Comparison of ENCODE assay signal across 7 mouse cellular contexts in genomic region chr1:75486561-75486960, GRCm38 (mm10). TPM values are rescaled to one million over a fixed set of nuclear protein-coding genes. Genes with fewer than 3 reads are reported as not detected.
DNase-seq lines count a peak whose midpoint lies in the region; ATAC-seq and TF ChIP-seq lines count a peak whose summit lies in the region.

No protein-coding gene starts in this region.

- WGBS in stomach, embryonic 14.5 days, result 11% methylated on average over 24 of the region's 24 CpGs
- 18% methylated on average over 24 of the region's 24 CpGs for WGBS in stomach, postnatal 0 days
- 7% methylated on average over 24 of the region's 24 CpGs for WGBS in hindbrain, embryonic 13.5 days
- 6% methylated on average over 24 of the region's 24 CpGs for WGBS in limb, embryonic 12.5 days

- peaks cover 15% of the 10 kb centered on the region for H3K27me3 ChIP-seq in stomach, embryonic 14.5 days (ENCODE audit: control insufficient read depth, insufficient read depth, low read length)
- peaks cover 2% of the 10 kb centered on the region; the same call in 1 of the 2 replicates for H3K27me3 ChIP-seq in stomach, postnatal 0 days (ENCODE audit: control insufficient read depth, insufficient read depth, low read length)
- H3K27me3 ChIP-seq in hindbrain, embryonic 13.5 days, result peaks cover 98% of the 10 kb centered on the region
- H3K27me3 ChIP-seq in limb, embryonic 12.5 days, result peaks cover 85% of the 10 kb centered on the region

- no peak for TF ChIP-seq CTCF in stomach, postnatal 0 days (IDR thresholded peaks at IDR 0.05; ENCODE audit: low read depth)

- H3K27ac ChIP-seq in stomach, embryonic 14.5 days (ENCODE audit: low read length), result no peak overlapping the region
- no peak overlapping the region for H3K27ac ChIP-seq in stomach, postnatal 0 days (replicated peaks)
- no peak overlapping the region for H3K27ac ChIP-seq in hindbrain, embryonic 13.5 days
- no peak overlapping the region for H3K27ac ChIP-seq in limb, embryonic 12.5 days

- H3K4me1 ChIP-seq in stomach, embryonic 14.5 days (ENCODE audit: control insufficient read depth, insufficient read depth, low read length), result peaks cover 4% of the 10 kb centered on the region; the same call in 1 of the 2 replicates
- H3K4me1 ChIP-seq in stomach, postnatal 0 days (replicated peaks; ENCODE audit: control insufficient read depth, insufficient read depth), result peaks cover 3% of the 10 kb centered on the region; the same call in 1 of the 2 replicates
- peaks cover 39% of the 10 kb centered on the region for H3K4me1 ChIP-seq in hindbrain, embryonic 13.5 days (replicated peaks)
- peaks cover 16% of the 10 kb centered on the region for H3K4me1 ChIP-seq in limb, embryonic 12.5 days (replicated peaks)

- H3K4me3 ChIP-seq in stomach, embryonic 14.5 days (ENCODE audit: low read depth, low read length), result no peak overlapping the region
- no peak overlapping the region for H3K4me3 ChIP-seq in stomach, postnatal 0 days (ENCODE audit: low read depth, low read length)
- H3K4me3 ChIP-seq in hindbrain, embryonic 13.5 days, result peak overlapping the region; percentile 49
- peak overlapping the region; percentile 54 for H3K4me3 ChIP-seq in limb, embryonic 12.5 days (replicated peaks)

- H3K9me3 ChIP-seq in stomach, embryonic 14.5 days (ENCODE audit: control insufficient read depth, low read depth, low read length), result no peaks in the 10 kb centered on the region
- H3K9me3 ChIP-seq in stomach, postnatal 0 days (ENCODE audit: control insufficient read depth, low read length), result no peaks in the 10 kb centered on the region
- H3K9me3 ChIP-seq in hindbrain, embryonic 13.5 days, result no peaks in the 10 kb centered on the region
- no peaks in the 10 kb centered on the region for H3K9me3 ChIP-seq in limb, embryonic 12.5 days

- TF ChIP-seq EP300 in stomach, postnatal 0 days (optimal IDR thresholded peaks at IDR 0.05), result no peak

- peak overlapping the region; percentile 82; the same call in 1 of the 2 replicates for H3K4me2 ChIP-seq in stomach, embryonic 14.5 days (replicated peaks; ENCODE audit: low read depth, low read length)
- H3K4me2 ChIP-seq in stomach, postnatal 0 days (replicated peaks; ENCODE audit: low read depth), result no peak overlapping the region
- H3K4me2 ChIP-seq in hindbrain, embryonic 13.5 days, result peak overlapping the region; percentile 86
- H3K4me2 ChIP-seq in limb, embryonic 12.5 days, result peak overlapping the region; percentile 81

- peaks cover 12% of the 10 kb centered on the region; the same call in 1 of the 2 replicates for H3K36me3 ChIP-seq in stomach, embryonic 14.5 days (ENCODE audit: control insufficient read depth, insufficient read depth, low read length)
- H3K36me3 ChIP-seq in stomach, postnatal 0 days (ENCODE audit: control insufficient read depth, insufficient read depth, low read length), result peaks cover 3% of the 10 kb centered on the region; the same call in 1 of the 2 replicates
- H3K36me3 ChIP-seq in hindbrain, embryonic 13.5 days, result peaks cover 63% of the 10 kb centered on the region
- H3K36me3 ChIP-seq in limb, embryonic 12.5 days, result peaks cover 27% of the 10 kb centered on the region

- no peak for ATAC-seq in stomach, embryonic 14.5 days (ENCODE audit: insufficient number of reproducible peaks, insufficient read depth, low FRiP score, low read depth)
- ATAC-seq in stomach, postnatal 0 days (ENCODE audit: low FRiP score, low TSS enrichment), result no peak
- 0 out of 2 replicates have a peak, but pooled peaks have one; percentile 9 for ATAC-seq in hindbrain, embryonic 13.5 days (ENCODE audit: low FRiP score)
- no peak for ATAC-seq in limb, embryonic 12.5 days (ENCODE audit: insufficient number of reproducible peaks, insufficient read depth, low FRiP score, low TSS enrichment, low read depth)

- H3K9ac ChIP-seq in stomach, embryonic 14.5 days (replicated peaks; ENCODE audit: low read depth, low read length), result no peak overlapping the region
- no peak overlapping the region for H3K9ac ChIP-seq in stomach, postnatal 0 days (ENCODE audit: low read length)
- H3K9ac ChIP-seq in hindbrain, embryonic 13.5 days, result no peak overlapping the region; the same call in 1 of the 2 replicates
- H3K9ac ChIP-seq in limb, embryonic 12.5 days (replicated peaks), result no peak overlapping the region

- DNase-seq in stomach, postnatal 0 days (ENCODE audit: low spot score), result no peak
- no peak for DNase-seq in gastrocnemius, postnatal 4 days (ENCODE audit: low spot score in 2 of 2)
- no peak for DNase-seq in testis, postnatal 10 days (ENCODE audit: low spot score)
- DNase-seq in right cerebral cortex, adult 2 months (ENCODE audit: low spot score in 2 of 2), result no peak

RNA-seq across cellular contexts. Expression of gene Tmem198, which starts 7.2 kb away (rescaled TPM):
- 1.6 and 1.7 TPM in 2 replicates for polyA plus RNA-seq in stomach, embryonic 14.5 days (2014; fragmentation: Nextera tagmentation; extraction: Ambion mirVana)
- polyA plus RNA-seq in stomach, postnatal 0 days (2015; fragmentation: Nextera tagmentation; extraction: Ambion mirVana), result 1.4 and 1.7 TPM in 2 replicates
- polyA plus RNA-seq in hindbrain, embryonic 13.5 days (2015; fragmentation: Nextera tagmentation; extraction: Ambion mirVana), result 43.7 and 45.0 TPM in 2 replicates
- polyA plus RNA-seq in limb, embryonic 12.5 days (2016; fragmentation: Nextera tagmentation; extraction: Ambion mirVana), result 0.36 and 0.74 TPM in 2 replicates
- total RNA-seq in gastrocnemius, postnatal 4 days (2021), result under 1 TPM; 0.78 to 0.93 TPM

RNA-seq across cellular contexts. Expression of gene Chpf, which starts 7.5 kb away (rescaled TPM):
- polyA plus RNA-seq in stomach, embryonic 14.5 days (2014; fragmentation: Nextera tagmentation; extraction: Ambion mirVana), result 38.4 and 41.0 TPM in 2 replicates
- polyA plus RNA-seq in stomach, postnatal 0 days (2015; fragmentation: Nextera tagmentation; extraction: Ambion mirVana), result 24.6 and 25.2 TPM in 2 replicates
- 32.4 and 33.8 TPM in 2 replicates for polyA plus RNA-seq in hindbrain, embryonic 13.5 days (2015; fragmentation: Nextera tagmentation; extraction: Ambion mirVana)
- 22.1 and 27.1 TPM in 2 replicates for polyA plus RNA-seq in limb, embryonic 12.5 days (2016; fragmentation: Nextera tagmentation; extraction: Ambion mirVana)
- total RNA-seq in gastrocnemius, postnatal 4 days (2021), result 10 to 100 TPM; 47.6 to 51.6 TPM

RNA-seq across cellular contexts. Expression of gene Obsl1, which starts 19.7 kb away (rescaled TPM):
- polyA plus RNA-seq in stomach, embryonic 14.5 days (2014; fragmentation: Nextera tagmentation; extraction: Ambion mirVana), result 77.0 and 79.0 TPM in 2 replicates
- 17.9 and 21.2 TPM in 2 replicates for polyA plus RNA-seq in stomach, postnatal 0 days (2015; fragmentation: Nextera tagmentation; extraction: Ambion mirVana)
- polyA plus RNA-seq in hindbrain, embryonic 13.5 days (2015; fragmentation: Nextera tagmentation; extraction: Ambion mirVana), result 21.0 and 22.8 TPM in 2 replicates
- polyA plus RNA-seq in limb, embryonic 12.5 days (2016; fragmentation: Nextera tagmentation; extraction: Ambion mirVana), result 98.3 and 104 TPM in 2 replicates
- total RNA-seq in gastrocnemius, postnatal 4 days (2021), result 100 to 1,000 TPM; 203 to 213 TPM

RNA-seq across cellular contexts. Expression of gene Inha, which starts 20.3 kb away (rescaled TPM):
- 7.2 and 7.4 TPM in 2 replicates for polyA plus RNA-seq in stomach, embryonic 14.5 days (2014; fragmentation: Nextera tagmentation; extraction: Ambion mirVana)
- 4.7 and 6.1 TPM in 2 replicates for polyA plus RNA-seq in stomach, postnatal 0 days (2015; fragmentation: Nextera tagmentation; extraction: Ambion mirVana)
- 11.5 and 11.7 TPM in 2 replicates for polyA plus RNA-seq in hindbrain, embryonic 13.5 days (2015; fragmentation: Nextera tagmentation; extraction: Ambion mirVana)
- polyA plus RNA-seq in limb, embryonic 12.5 days (2016; fragmentation: Nextera tagmentation; extraction: Ambion mirVana), result 9.5 and 11.9 TPM in 2 replicates
- total RNA-seq in gastrocnemius, postnatal 4 days (2021), result 10 to 100 TPM; 13.4 to 15.1 TPM

RNA-seq across cellular contexts. Expression of gene Stk11ip, which starts 34.8 kb away (rescaled TPM):
- 16.8 and 19.0 TPM in 2 replicates for polyA plus RNA-seq in stomach, embryonic 14.5 days (2014; fragmentation: Nextera tagmentation; extraction: Ambion mirVana)
- 6.7 and 6.8 TPM in 2 replicates for polyA plus RNA-seq in stomach, postnatal 0 days (2015; fragmentation: Nextera tagmentation; extraction: Ambion mirVana)
- polyA plus RNA-seq in hindbrain, embryonic 13.5 days (2015; fragmentation: Nextera tagmentation; extraction: Ambion mirVana), result 18.6 and 20.7 TPM in 2 replicates
- 29.3 and 30.3 TPM in 2 replicates for polyA plus RNA-seq in limb, embryonic 12.5 days (2016; fragmentation: Nextera tagmentation; extraction: Ambion mirVana)
- 10 to 100 TPM; 14.2 to 15.2 TPM for total RNA-seq in gastrocnemius, postnatal 4 days (2021)

Comparison
In these comparisons a context has a peak if more than half of its experiments do, and no peak if none do; other contexts are left out.
1. H3K4me3 ChIP-seq: peak in hindbrain, embryonic 13.5 days (single experiment) and limb, embryonic 12.5 days (single experiment); none in stomach, embryonic 14.5 days (single experiment) and stomach, postnatal 0 days (single experiment).
2. RNA of gene Tmem198, which starts 7.2 kb away (polyA plus RNA-seq): 43.7 to 45.0 TPM in hindbrain, embryonic 13.5 days; 1.6 to 1.7 TPM in stomach, embryonic 14.5 days, 1.4 to 1.7 TPM in stomach, postnatal 0 days and 0.36 to 0.74 TPM in limb, embryonic 12.5 days; every median in the first group is over 10 times any median in the second.